Mouse (Mus musculus) embryonic facial prominence, embryonic 15.5 days (tissue): ENCODE results near the gene Fbxo28. TPM values are rescaled to one million over a fixed set of nuclear protein-coding genes. Genes with fewer than 3 reads are reported as not detected.

Experiments
- ATAC-seq: fragments of 200-750 bp; cut with Nextera tagmentation; 2 replicates; pipeline ENCODE4 v1.8.0; 2017; ENCODE audit warnings: low read depth, moderate TSS enrichment; ENCODE audit not compliant: insufficient number of reproducible peaks, low FRiP score, low TSS enrichment
- H3K27ac ChIP-seq: fragments of 300-500 bp; sonication (generic); replicated peaks from 2 replicates; pipeline ENCODE4 v1.5.1; 2015; ENCODE audit warnings: mild to moderate bottlenecking, inconsistent platforms
- H3K27me3 ChIP-seq: fragments of 300-500 bp; sonication (generic); 2 replicates; pipeline ENCODE4 v1.6.1; 2015; ENCODE audit warnings: inconsistent platforms
- H3K36me3 ChIP-seq: fragments of 300-500 bp; sonication (generic); 2 replicates; pipeline ENCODE4 v1.6.1; 2015; ENCODE audit warnings: mild to moderate bottlenecking, inconsistent platforms
- H3K4me1 ChIP-seq: fragments of 300-500 bp; sonication (generic); 2 replicates; pipeline ENCODE4 v1.6.1; 2015; ENCODE audit warnings: inconsistent platforms
- H3K4me2 ChIP-seq: fragments of 300-500 bp; sonication (generic); replicated peaks from 2 replicates; pipeline ENCODE4 v1.6.1; 2015; ENCODE audit warnings: mild to moderate bottlenecking, inconsistent platforms
- H3K4me3 ChIP-seq: fragments of 300-500 bp; sonication (generic); replicated peaks from 2 replicates; pipeline ENCODE4 v1.5.1; 2015; ENCODE audit warnings: mild to moderate bottlenecking, inconsistent platforms
- H3K9ac ChIP-seq: fragments of 300-500 bp; sonication (generic); 2 replicates; pipeline ENCODE4 v1.6.1; 2015; ENCODE audit warnings: inconsistent platforms
- H3K9me3 ChIP-seq: fragments of 300-500 bp; sonication (generic); replicated peaks from 2 replicates; pipeline ENCODE4 v1.6.1; 2016; ENCODE audit warnings: inconsistent platforms
- WGBS: fragments of 180-500 bp; shearing (Covaris S2); methylation state at CpG from one replicate; pipeline ENCODE4 v1.1.7; 2015; 5-methylcytosine and 5-hydroxymethylcytosine counted together
- polyA plus RNA-seq: library from polyadenylated mRNA; unstranded; fragments of >200 nt; fragmentation: Nextera tagmentation; extraction: Ambion mirVana; gene quantifications from 2 replicates; pipeline ENCODE4 v1.2.1, GENCODE M21; 2015

Gene Fbxo28
- polyA plus RNA-seq, 1 experiment from 2014 or later = 22.0 TPM

- no peaks in the 10 kb centered on the region for H3K9me3 ChIP-seq
- no peaks in the 10 kb centered on the region for H3K36me3 ChIP-seq
- no peak overlapping the region for H3K9ac ChIP-seq
- H3K4me3 ChIP-seq = no peak overlapping the region
- no peak overlapping the region for H3K4me2 ChIP-seq
- H3K27me3 ChIP-seq = no peaks in the 10 kb centered on the region
- H3K4me1 ChIP-seq = peaks cover 4% of the 10 kb centered on the region; the same call in 1 of the 2 replicates
- 59% methylated on average over 7 of the region's 7 CpGs for WGBS
- no peak for ATAC-seq
- H3K27ac ChIP-seq = no peak overlapping the region
Measured at GRCm38 (mm10) chr1:182287781-182288180, 53.6 kb downstream of the Fbxo28 start.

DNA sequence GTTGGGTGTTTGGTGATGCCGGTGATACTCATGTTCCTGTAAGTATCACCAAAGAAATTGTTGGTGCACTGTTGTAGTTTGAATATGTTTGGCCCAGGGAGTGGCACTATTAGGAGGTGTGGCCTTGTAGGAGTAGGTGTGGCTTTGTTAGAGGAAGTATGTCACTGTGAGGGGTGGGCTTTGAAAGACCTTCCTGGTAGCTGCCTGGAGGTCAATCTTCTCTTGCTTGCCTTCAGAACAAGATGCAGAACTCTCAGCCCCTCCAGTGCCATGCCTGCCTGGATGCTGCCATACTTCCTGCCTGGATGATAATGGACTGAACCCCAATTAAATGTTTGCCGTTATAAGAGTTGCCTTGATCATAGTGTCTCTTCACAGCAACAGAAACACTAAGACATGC lies 56.6 kb downstream of the Fbxo28 start:
- Histone ChIP-seq H3K36me3 (no peaks in the 10 kb centered on the region), H3K9me3 (no peaks in the 10 kb centered on the region), H3K9ac (no peak overlapping the region), H3K4me1 (peaks cover 21% of the 10 kb centered on the region), H3K4me3 (no peak overlapping the region), H3K27ac (no peak overlapping the region), H3K4me2 (no peak overlapping the region), H3K27me3 (no peaks in the 10 kb centered on the region)
- ATAC-seq = no peak
- WGBS = 97% methylated on average over 2 of the region's 2 CpGs

- H3K4me1 ChIP-seq = peaks cover 23% of the 10 kb centered on the region
- H3K27ac ChIP-seq = peak overlapping the region; percentile 88; the same call in 1 of the 2 replicates
- H3K9me3 ChIP-seq = no peaks in the 10 kb centered on the region
- no peak overlapping the region for H3K9ac ChIP-seq
- H3K36me3 ChIP-seq = peaks cover 11% of the 10 kb centered on the region; the same call in 1 of the 2 replicates
- no peaks in the 10 kb centered on the region for H3K27me3 ChIP-seq
- WGBS = 33% methylated on average over 7 of the region's 7 CpGs
- H3K4me3 ChIP-seq = peak overlapping the region; percentile 85
- H3K4me2 ChIP-seq = peak overlapping the region; percentile 74
- ATAC-seq = no peak
Measured at GRCm38 (mm10) chr1:182283231-182283630, 58.2 kb downstream of the Fbxo28 start.

DNA sequence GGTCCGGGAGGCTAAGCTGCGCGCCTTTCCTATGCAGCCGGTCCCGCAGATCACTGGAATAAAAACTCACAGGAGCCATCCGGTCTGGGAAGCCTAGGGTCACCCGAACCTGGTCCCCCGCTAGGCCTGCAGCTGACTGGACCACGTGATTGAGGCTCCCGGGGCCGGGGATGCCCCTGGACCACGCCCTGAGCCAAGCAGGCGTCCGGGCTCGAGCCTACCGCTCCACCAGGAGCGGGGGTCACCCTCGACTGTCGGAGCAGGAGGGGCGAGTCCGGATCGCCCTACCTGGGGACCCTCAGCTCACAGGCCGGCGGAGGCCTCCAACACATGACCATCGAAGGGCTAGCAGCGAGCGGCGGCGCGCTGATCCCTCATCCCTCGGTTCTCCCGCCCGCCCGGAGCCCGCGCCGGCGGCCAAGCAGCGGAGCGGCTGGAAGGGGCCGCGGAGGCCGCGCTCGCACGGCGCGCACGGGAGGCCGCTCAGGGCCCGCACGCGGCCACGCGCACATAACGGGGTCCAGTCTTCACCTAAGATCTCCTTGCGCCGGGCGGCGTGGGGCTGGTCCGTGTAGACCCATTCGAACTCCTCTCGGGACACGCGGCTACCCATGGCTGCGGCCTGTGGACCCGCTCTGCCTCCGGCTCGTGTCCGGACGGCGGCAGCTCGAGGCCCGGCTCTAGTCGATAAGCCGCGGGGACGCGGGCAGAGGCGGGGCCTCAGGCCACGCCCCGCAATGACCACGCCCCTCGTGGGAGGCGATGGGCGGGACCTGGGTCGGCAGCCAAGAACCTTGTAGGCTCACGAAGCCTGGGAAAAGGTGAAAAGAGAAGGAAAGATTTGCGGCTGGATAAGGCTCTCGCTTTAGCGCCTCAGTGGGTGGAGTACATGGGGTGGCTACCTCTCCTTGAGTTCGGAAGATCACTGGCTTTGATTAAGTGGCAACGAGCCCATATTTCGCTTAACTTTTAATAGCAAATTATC lies 59.0 kb downstream of the Fbxo28 start, which contains the start of gene Degs1:
Degs1 (minus strand) TSS at position 714 of the 985 bp plus-strand sequence.
- Histone ChIP-seq H3K36me3 (peaks cover 20% of the 10 kb centered on the region), H3K9ac (peak within 1 kb of the TSS; percentile 77), H3K27me3 (no peaks in the 10 kb centered on the region), H3K9me3 (no peaks in the 10 kb centered on the region), H3K4me1 (peaks cover 23% of the 10 kb centered on the region), H3K27ac (peak within 1 kb of the TSS; percentile 88), H3K4me3 (peak within 1 kb of the TSS; percentile 85), H3K4me2 (peak within 1 kb of the TSS; percentile 74)
- under 1% methylated on average over 87 of the region's 94 CpGs for WGBS
- peak; percentile 91 for ATAC-seq

DNA sequence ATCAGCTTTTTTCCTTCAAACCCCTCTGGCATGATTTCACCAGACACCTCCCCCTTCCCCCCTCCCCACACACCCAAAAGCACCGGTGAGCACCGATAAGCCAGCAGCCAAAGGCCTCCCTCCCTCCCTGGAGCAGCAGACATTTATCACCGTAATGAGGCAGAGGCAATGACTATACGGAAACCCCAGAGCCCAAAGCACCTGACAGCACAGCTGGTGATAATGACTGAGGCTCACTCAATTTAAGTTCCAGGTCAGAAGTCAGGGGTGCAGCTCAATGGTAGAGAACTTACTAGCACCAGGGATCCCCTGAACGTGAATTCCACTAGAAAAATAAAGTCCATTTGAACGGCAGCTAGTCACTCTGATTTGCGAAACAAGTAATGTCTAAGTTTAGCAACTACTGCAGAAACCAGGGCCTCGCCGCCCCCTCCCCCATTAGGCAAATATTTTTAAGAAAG lies 60.1 kb downstream of the Fbxo28 start:
- Histone ChIP-seq H3K9ac (no peak overlapping the region), H3K4me3 (peak overlapping the region; percentile 85), H3K27me3 (no peaks in the 10 kb centered on the region), H3K9me3 (no peaks in the 10 kb centered on the region), H3K4me1 (peaks cover 23% of the 10 kb centered on the region), H3K36me3 (peaks cover 31% of the 10 kb centered on the region), H3K27ac (0 out of 2 replicates have a peak overlapping the region, but pooled peaks have one; percentile 28), H3K4me2 (peak overlapping the region; percentile 74)
- ATAC-seq = no peak
- 14% methylated on average over 9 of the region's 9 CpGs for WGBS

DNA sequence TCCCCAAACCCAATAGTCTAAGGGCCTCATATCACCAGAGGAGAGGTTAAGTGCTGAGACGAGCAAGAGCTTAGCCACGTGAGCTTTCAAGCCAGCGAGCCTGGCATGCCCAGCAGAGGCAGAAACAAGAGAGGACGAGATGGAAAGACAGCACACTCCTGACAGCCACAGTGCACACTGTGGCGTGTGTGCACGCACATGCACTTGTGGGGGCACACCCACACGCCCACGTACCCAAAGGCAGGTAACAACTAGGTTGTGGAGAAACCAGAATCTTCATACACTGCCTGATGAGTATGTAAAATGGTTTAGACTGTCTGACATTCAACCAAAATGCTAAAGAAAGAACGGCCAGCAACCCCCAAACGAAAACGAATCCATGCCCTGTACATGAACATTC lies 60.9 kb downstream of the Fbxo28 start:
- peak overlapping the region; percentile 74 for H3K4me2 ChIP-seq
- no peak overlapping the region for H3K9ac ChIP-seq
- H3K27ac ChIP-seq = peak overlapping the region; percentile 28; the same call in 1 of the 2 replicates
- no peaks in the 10 kb centered on the region for H3K9me3 ChIP-seq
- H3K4me1 ChIP-seq = peaks cover 23% of the 10 kb centered on the region
- peak overlapping the region; percentile 85 for H3K4me3 ChIP-seq
- no peaks in the 10 kb centered on the region for H3K27me3 ChIP-seq
- WGBS = 20% methylated on average over 11 of the region's 11 CpGs
- no peak for ATAC-seq
- H3K36me3 ChIP-seq = peaks cover 36% of the 10 kb centered on the region

DNA sequence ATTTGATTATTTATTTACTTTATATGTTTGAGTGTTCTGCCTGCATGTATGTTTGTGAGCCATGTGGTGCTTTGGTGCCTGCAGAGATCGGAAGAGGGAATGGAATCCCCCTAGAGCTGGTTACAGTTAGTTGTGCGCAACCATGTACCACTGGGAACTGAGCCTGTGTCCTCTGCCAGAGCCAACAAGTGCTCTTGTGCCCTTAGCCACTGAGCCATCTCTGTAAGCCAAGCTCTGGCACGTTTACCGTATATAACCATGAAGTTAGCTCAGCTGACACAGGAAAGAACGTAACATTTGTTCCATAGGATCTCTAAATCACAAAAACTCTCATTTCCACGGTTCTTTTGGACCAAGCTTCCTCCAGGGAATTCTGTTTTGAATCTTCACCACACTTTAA lies 61.4 kb downstream of the Fbxo28 start:
- peak overlapping the region; percentile 85; the same call in 1 of the 2 replicates for H3K4me3 ChIP-seq
- H3K36me3 ChIP-seq = peaks cover 41% of the 10 kb centered on the region
- WGBS = 43% methylated on average over 6 of the region's 6 CpGs
- no peaks in the 10 kb centered on the region for H3K9me3 ChIP-seq
- H3K27ac ChIP-seq = 0 out of 2 replicates have a peak overlapping the region, but pooled peaks have one; percentile 28
- ATAC-seq = no peak
- no peak overlapping the region for H3K9ac ChIP-seq
- H3K27me3 ChIP-seq = no peaks in the 10 kb centered on the region
- peak overlapping the region; percentile 74 for H3K4me2 ChIP-seq
- H3K4me1 ChIP-seq = peaks cover 23% of the 10 kb centered on the region

- 74% methylated on average over 4 of the region's 4 CpGs for WGBS
- Histone ChIP-seq H3K36me3 (peaks cover 43% of the 10 kb centered on the region), H3K4me2 (no peak overlapping the region), H3K4me1 (peaks cover 23% of the 10 kb centered on the region), H3K27me3 (no peaks in the 10 kb centered on the region), H3K27ac (no peak overlapping the region), H3K9ac (no peak overlapping the region), H3K4me3 (no peak overlapping the region), H3K9me3 (no peaks in the 10 kb centered on the region)
- no peak for ATAC-seq
Measured at GRCm38 (mm10) chr1:182279436-182279835, 62.0 kb downstream of the Fbxo28 start.

- Histone ChIP-seq H3K36me3 (peaks cover 43% of the 10 kb centered on the region), H3K4me2 (no peak overlapping the region), H3K27ac (no peak overlapping the region), H3K4me3 (no peak overlapping the region), H3K9me3 (no peaks in the 10 kb centered on the region), H3K4me1 (peaks cover 4% of the 10 kb centered on the region), H3K27me3 (no peaks in the 10 kb centered on the region), H3K9ac (no peak overlapping the region)
- 93% methylated on average over 6 of the region's 6 CpGs for WGBS
- ATAC-seq = no peak
Measured at GRCm38 (mm10) chr1:182275109-182275508, 66.3 kb downstream of the Fbxo28 start.

- Histone ChIP-seq H3K9ac (no peak overlapping the region), H3K4me3 (no peak overlapping the region), H3K27ac (no peak overlapping the region), H3K36me3 (peaks cover 16% of the 10 kb centered on the region), H3K4me1 (no peaks in the 10 kb centered on the region), H3K27me3 (no peaks in the 10 kb centered on the region), H3K4me2 (no peak overlapping the region), H3K9me3 (no peaks in the 10 kb centered on the region)
- no peak for ATAC-seq
- WGBS = 62% methylated on average over 5 of the region's 5 CpGs
Measured at GRCm38 (mm10) chr1:182271632-182272031, 69.8 kb downstream of the Fbxo28 start.

DNA sequence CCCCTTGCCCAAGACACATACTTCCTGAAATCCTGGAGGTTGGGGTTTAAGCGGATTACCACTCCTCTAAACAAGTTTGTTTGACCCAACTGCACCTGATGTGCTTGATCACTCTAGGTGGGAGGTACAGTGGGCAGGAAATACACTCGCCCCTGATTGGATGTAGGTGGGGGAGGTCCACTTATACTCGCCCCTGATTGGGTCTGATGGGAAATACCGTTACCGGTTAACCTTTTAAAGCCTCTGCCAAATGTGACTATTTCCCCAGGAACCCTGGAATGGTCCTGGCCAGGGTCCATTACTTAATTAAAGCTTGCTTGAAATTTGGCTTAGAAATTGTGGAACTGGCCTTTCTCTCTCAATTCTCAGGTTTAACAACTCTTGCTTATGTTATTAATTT lies 70.3 kb downstream of the Fbxo28 start:
- Histone ChIP-seq H3K4me1 (no peaks in the 10 kb centered on the region), H3K4me2 (no peak overlapping the region), H3K9ac (no peak overlapping the region), H3K27me3 (no peaks in the 10 kb centered on the region), H3K4me3 (no peak overlapping the region), H3K27ac (no peak overlapping the region), H3K36me3 (peaks cover 12% of the 10 kb centered on the region), H3K9me3 (no peaks in the 10 kb centered on the region)
- ATAC-seq = no peak
- WGBS = 81% methylated on average over 5 of the region's 5 CpGs
